Mouse (Mus musculus): Measurements from ENCODE around the gene Gm5773. TPM values are rescaled to one million over a fixed set of nuclear protein-coding genes. Genes with fewer than 3 reads are reported as not detected.
"Not testable (repeated sequence)": the region's sequence is repeated elsewhere in the genome, so short reads cannot be mapped to it uniquely, and the experiment has no call there.

The Gm5773 gene
- not detected in 2 replicates for polyA plus RNA-seq (2016; fragmentation: Nextera tagmentation; extraction: Ambion mirVana)

DNA sequence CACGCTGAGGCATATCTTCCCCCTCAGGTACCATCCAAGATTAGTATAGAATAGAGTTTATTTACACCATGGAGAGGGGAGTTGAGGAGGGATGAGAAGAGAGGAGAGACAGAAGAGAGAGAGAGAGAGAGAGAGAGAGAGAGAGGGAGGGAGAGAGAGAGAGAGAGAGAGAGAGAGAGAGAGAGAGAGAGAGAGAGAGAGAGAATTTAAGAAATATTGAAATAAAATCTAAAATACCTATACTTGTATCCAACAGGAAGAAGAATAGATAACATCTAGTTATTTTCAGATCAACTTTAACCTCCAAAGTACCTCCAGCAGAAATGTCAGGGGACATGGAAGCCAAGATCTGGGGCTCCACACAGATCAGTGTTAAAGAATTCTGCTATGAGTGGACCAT, at the start of gene Gm5773:
TSS of gene Gm5773 (plus strand) at position 301 of the 400 bp plus-strand sequence.
- H3K27me3 ChIP-seq (ENCODE audit: low read depth, poor library complexity, severe bottlenecking) = not testable (repeated sequence)
- WGBS = 88% methylated on average over 1 of the region's 1 CpGs

DNA sequence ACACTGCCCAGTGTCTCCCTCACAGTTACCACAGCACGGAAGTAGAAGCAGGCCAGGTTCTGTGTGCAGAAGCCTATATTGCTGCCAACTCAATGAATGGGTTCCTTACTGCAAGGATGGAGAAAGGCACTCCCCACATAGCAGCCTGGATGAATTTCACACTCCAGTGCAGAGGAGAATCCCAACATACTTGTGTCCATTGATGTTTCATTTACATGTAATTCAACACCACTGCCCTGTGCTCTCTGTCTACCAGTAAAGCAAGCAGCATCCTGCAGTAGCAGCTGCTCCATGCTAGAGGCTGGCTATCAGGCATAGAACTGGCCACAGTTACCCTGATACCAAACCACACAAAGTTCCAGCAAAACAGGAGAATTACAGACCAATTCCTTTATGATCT, 27.3 kb upstream of the Gm5773 start:
- WGBS = 91% methylated on average over 1 of the region's 1 CpGs
- H3K27me3 ChIP-seq (ENCODE audit: low read depth, poor library complexity, severe bottlenecking); H3K9me3 ChIP-seq (replicated peaks); H3K27ac ChIP-seq (replicated peaks); H3K4me1 ChIP-seq; DNase-seq (ENCODE audit: low spot score); H3K36me3 ChIP-seq; H3K4me3 ChIP-seq: not testable (repeated sequence)

More for the DNA sequence above, at the start of gene Gm5773:
- not testable (repeated sequence) for H3K36me3 ChIP-seq; H3K4me1 ChIP-seq; DNase-seq (ENCODE audit: low spot score); H3K27ac ChIP-seq (replicated peaks); H3K9me3 ChIP-seq (replicated peaks); H3K4me3 ChIP-seq

DNA sequence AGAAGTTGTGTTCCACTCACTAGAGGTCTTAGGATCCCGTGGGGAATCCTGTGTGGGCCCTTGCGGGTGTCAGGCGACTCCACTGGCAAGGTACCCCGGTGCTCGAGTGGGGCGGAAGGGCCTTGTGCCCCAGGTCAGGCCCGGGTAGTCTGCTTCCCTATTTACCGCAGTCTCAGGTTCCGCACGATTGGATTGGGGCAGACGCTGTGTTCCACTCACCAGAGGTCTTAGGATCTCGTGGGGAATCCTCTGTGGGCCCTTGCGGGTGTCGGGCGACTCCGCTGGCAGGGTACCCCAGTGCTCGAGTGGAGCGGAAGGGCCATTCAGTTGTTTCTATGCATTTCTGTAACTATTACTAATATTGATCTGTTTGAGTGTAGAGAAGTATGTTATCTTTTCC, 18.8 kb upstream of the Gm5773 start:
- not testable (repeated sequence) for H3K4me3 ChIP-seq; DNase-seq (ENCODE audit: low spot score); H3K27ac ChIP-seq (replicated peaks); H3K36me3 ChIP-seq; H3K27me3 ChIP-seq (ENCODE audit: low read depth, poor library complexity, severe bottlenecking); H3K4me1 ChIP-seq; H3K9me3 ChIP-seq (replicated peaks)
- WGBS = 95% methylated on average over 18 of the region's 18 CpGs

DNA sequence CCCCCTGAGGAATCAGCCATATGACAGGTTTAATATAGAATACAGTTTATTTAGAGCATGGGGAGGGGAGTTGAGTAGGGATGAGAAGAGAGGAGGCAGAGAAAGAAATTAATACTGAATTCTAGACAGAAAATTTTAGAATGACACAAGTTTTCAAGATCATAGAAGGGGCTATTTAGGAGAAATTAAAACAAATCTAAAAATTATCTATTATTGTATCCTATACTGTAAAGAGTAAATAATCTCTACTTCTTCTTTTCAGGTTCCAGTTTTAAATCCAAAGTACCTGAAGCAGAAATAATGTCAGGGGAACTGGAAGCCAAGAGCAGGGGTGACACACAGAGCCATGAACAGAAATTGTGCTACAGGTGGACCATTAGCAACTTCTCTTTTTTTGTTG, 23.3 kb downstream of the Gm5773 start, which contains the start of gene Tdpoz4:
TSS of gene Tdpoz4 (plus strand) at position 301 of the 400 bp plus-strand sequence.
- H3K9me3 ChIP-seq (replicated peaks); H3K4me3 ChIP-seq; DNase-seq (ENCODE audit: low spot score); H3K4me1 ChIP-seq; H3K27me3 ChIP-seq (ENCODE audit: low read depth, poor library complexity, severe bottlenecking); H3K27ac ChIP-seq (replicated peaks); H3K36me3 ChIP-seq: not testable (repeated sequence)

DNA sequence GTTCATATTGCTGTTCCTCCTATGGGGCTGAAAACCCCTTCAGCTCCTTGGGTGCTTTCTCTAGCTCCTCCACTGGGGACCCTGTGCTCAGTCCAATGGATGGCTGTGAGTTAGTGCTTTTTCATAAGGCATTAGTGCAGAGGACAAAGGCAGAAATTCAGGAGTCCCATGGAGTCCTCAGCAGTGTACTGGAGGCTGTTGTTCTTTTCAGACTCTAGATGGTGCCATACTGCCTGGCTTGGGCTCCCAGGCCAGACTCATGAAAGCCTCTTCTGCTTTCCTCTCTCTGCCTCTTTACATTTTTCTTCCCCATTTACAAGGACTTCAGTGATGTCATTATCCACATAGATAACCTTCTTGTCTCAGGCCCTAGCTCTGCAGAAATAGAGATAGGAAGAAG, 40.5 kb downstream of the Gm5773 start:
- not testable (repeated sequence) for DNase-seq (ENCODE audit: low spot score); H3K4me1 ChIP-seq; H3K27ac ChIP-seq (replicated peaks)

More for the DNA sequence above, 40.5 kb downstream of the Gm5773 start:
- not testable (repeated sequence) for H3K4me3 ChIP-seq; H3K9me3 ChIP-seq (replicated peaks); H3K27me3 ChIP-seq (ENCODE audit: low read depth, poor library complexity, severe bottlenecking); H3K36me3 ChIP-seq

Other genes with a start within 250 kb of the Gm5773 start
- gene S100a10, start 217.9 kb upstream of the Gm5773 start, polyA plus RNA-seq (2016; fragmentation: Nextera tagmentation; extraction: Ambion mirVana) = 153 and 169 TPM in 2 replicates
- not detected in 2 replicates for gene Tdpoz2, start 120.3 kb upstream of the Gm5773 start, polyA plus RNA-seq (2016; fragmentation: Nextera tagmentation; extraction: Ambion mirVana)
- gene Tdpoz1, start 96.7 kb upstream of the Gm5773 start, polyA plus RNA-seq (2016; fragmentation: Nextera tagmentation; extraction: Ambion mirVana) = not detected in 2 replicates
- not detected in 2 replicates for gene Gm37596, start 79.9 kb upstream of the Gm5773 start, polyA plus RNA-seq (2016; fragmentation: Nextera tagmentation; extraction: Ambion mirVana)
- gene Tdpoz4, start 23.4 kb downstream of the Gm5773 start, polyA plus RNA-seq (2016; fragmentation: Nextera tagmentation; extraction: Ambion mirVana) = not detected in 2 replicates
- not detected in 2 replicates for gene Tdpoz3, start 53.0 kb downstream of the Gm5773 start, polyA plus RNA-seq (2016; fragmentation: Nextera tagmentation; extraction: Ambion mirVana)
- gene Gm9117, start 170.5 kb downstream of the Gm5773 start, polyA plus RNA-seq (2016; fragmentation: Nextera tagmentation; extraction: Ambion mirVana) = not detected in 2 replicates
- not detected in 2 replicates for gene Tdpoz5, start 188.3 kb downstream of the Gm5773 start, polyA plus RNA-seq (2016; fragmentation: Nextera tagmentation; extraction: Ambion mirVana)